Mouse (Mus musculus) liver, adult 2 months (tissue): ENCODE measurements at regions not wholly inside any gene's neighbourhood (a gene's known extent, or its start where the extent isn't known, plus 50 kb on each side); places are given as distances from the start of the nearest gene placed in this dataset.

Experiments
- DNase-seq: peaks from one replicate; pipeline ENCODE4 v3.0.0-alpha.2; 2011; ENCODE audit warnings: low read depth, low spot score; ENCODE audit errors: extremely low read depth
- H3K27ac ChIP-seq: fragments of 200-500 bp; replicated peaks from 2 replicates; pipeline ENCODE4 v1.5.1; 2012; ENCODE audit warnings: low read depth, mild to moderate bottlenecking, control low read depth, inconsistent platforms, low read length; ENCODE audit not compliant: insufficient read depth
- H3K27me3 ChIP-seq: fragments of 200-500 bp; 2 replicates; pipeline ENCODE4 v1.6.1; 2012; ENCODE audit warnings: mild to moderate bottlenecking, moderate library complexity, low read length, inconsistent platforms; ENCODE audit not compliant: control insufficient read depth, insufficient read depth
- H3K36me3 ChIP-seq: fragments of 200-500 bp; 2 replicates; pipeline ENCODE4 v1.6.1; 2012; ENCODE audit warnings: low read length, inconsistent platforms; ENCODE audit not compliant: control insufficient read depth, insufficient read depth
- H3K4me1 ChIP-seq: fragments of 200-500 bp; 2 replicates; pipeline ENCODE4 v1.6.1; 2011; ENCODE audit warnings: low read length; ENCODE audit not compliant: control insufficient read depth, insufficient read depth
- H3K4me3 ChIP-seq: fragments of 200-500 bp; 2 replicates; pipeline ENCODE4 v1.5.1; 2011; ENCODE audit warnings: low read depth, mild to moderate bottlenecking, control low read depth, low read length, moderate library complexity; ENCODE audit not compliant: insufficient read depth
- H3K79me2 ChIP-seq: fragments of 200-500 bp; 2 replicates; pipeline ENCODE4 v1.6.1; 2012; ENCODE audit warnings: inconsistent platforms, mild to moderate bottlenecking, low read length, moderate library complexity; ENCODE audit not compliant: control insufficient read depth, insufficient read depth
- H3K9ac ChIP-seq: fragments of 200-500 bp; 2 replicates; pipeline ENCODE4 v1.6.1; 2012; ENCODE audit warnings: low read depth, mild to moderate bottlenecking, control low read depth, inconsistent platforms, low read length
- CTCF ChIP-seq: fragments of 200-500 bp; IDR thresholded peaks from 2 replicates; pipeline ENCODE4 v1.5.1; 2011; ENCODE audit warnings: low read depth, low read length, control low read depth
- POLR2A ChIP-seq: fragments of 200-500 bp; IDR thresholded peaks from 2 replicates; pipeline ENCODE4 v1.6.1; 2011; ENCODE audit warnings: low read length, control low read depth; ENCODE audit not compliant: insufficient read depth; ENCODE audit errors: extremely low read depth
- WGBS: fragments of 180-500 bp; shearing (Covaris S2); methylation state at CpG from one replicate; pipeline ENCODE4 v1.1.7; 2018; 5-methylcytosine and 5-hydroxymethylcytosine counted together

DNA sequence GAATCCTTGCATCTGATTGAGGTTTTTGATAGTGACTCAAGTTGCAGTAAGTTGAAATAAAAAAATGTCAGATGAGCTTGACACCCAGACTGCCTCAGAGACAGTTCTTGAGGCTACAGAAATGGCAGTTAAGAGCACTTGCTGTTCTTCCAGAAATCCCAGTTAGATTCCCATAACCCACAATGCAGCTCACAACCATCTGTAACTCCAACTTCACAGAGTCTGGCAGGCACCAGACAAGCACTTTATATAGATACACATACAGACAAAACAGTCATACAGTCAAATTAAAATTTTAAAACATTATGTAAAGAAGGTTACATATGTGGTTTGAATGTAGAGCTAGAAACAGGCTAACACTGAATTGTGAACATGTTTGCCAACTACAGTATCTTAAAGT, 786.2 kb downstream of the Slc16a7 start:
- Histone ChIP-seq H3K4me3 (no peak overlapping the region), H3K9ac (no peak overlapping the region), H3K36me3 (no peaks in the 10 kb centered on the region), H3K27ac (no peak overlapping the region), H3K27me3 (no peaks in the 10 kb centered on the region), H3K79me2 (no peaks in the 10 kb centered on the region), H3K4me1 (no peaks in the 10 kb centered on the region)
- TF ChIP-seq POLR2A (no peak), CTCF (no peak)
- DNase-seq, result no peak

DNA sequence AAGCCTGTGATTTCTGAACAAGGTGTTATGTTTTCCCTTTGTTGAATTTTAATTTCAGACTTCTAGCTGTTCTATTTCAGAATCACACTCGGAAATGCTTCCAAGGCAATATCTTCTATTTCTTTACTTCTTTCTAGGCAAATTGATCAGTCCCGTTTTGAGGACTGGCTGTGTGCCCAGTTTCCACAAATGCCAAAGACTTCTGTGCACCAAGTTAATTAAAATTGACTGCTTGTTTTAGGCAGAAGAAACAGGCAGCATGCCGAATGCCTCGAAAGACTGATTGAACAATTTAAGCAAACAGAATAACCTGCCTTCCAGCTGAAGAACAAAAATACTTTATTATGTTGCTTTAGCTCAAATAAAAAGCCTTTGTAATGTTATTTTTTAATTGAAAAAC, 818.5 kb downstream of the Slc16a7 start:
- Histone ChIP-seq H3K79me2 (no peaks in the 10 kb centered on the region), H3K36me3 (no peaks in the 10 kb centered on the region), H3K27ac (no peak overlapping the region), H3K9ac (no peak overlapping the region), H3K4me1 (no peaks in the 10 kb centered on the region), H3K27me3 (no peaks in the 10 kb centered on the region), H3K4me3 (no peak overlapping the region)
- whole genome bisulfite sequencing, result 48% methylated on average over 4 of the region's 4 CpGs
- DNase-seq, result peak; percentile 43
- no peak for TF ChIP-seq CTCF

- 82% methylated on average over 6 of the region's 6 CpGs for WGBS
These were observed 825.6 kb downstream of the Slc16a7 start for GRCm38 (mm10) chr10:124563626-124564025.

GRCm38 (mm10) chr10:124528175-124528574, 861.1 kb downstream of the Slc16a7 start:
- WGBS, result 49% methylated on average over 4 of the region's 4 CpGs

More at GRCm38 (mm10) chr10:124563626-124564025, 825.6 kb downstream of the Slc16a7 start:
- TF ChIP-seq CTCF (no peak), POLR2A (no peak)
- H3K27ac ChIP-seq, result no peak overlapping the region
- H3K79me2 ChIP-seq, result no peaks in the 10 kb centered on the region
- no peaks in the 10 kb centered on the region for H3K36me3 ChIP-seq
- H3K27me3 ChIP-seq, result no peaks in the 10 kb centered on the region
- no peak overlapping the region for H3K4me3 ChIP-seq
- no peak for DNase-seq
- no peak overlapping the region for H3K9ac ChIP-seq
- no peaks in the 10 kb centered on the region for H3K4me1 ChIP-seq

More at GRCm38 (mm10) chr10:124528175-124528574, 861.1 kb downstream of the Slc16a7 start:
- Histone ChIP-seq H3K4me3 (no peak overlapping the region), H3K36me3 (no peaks in the 10 kb centered on the region), H3K4me1 (no peaks in the 10 kb centered on the region), H3K27me3 (no peaks in the 10 kb centered on the region), H3K9ac (no peak overlapping the region), H3K79me2 (no peaks in the 10 kb centered on the region), H3K27ac (no peak overlapping the region)
- no peak for TF ChIP-seq CTCF
- no peak for TF ChIP-seq POLR2A
- DNase-seq, result no peak
